Mouse (Mus musculus) cerebellum, postnatal 14 days (tissue): ENCODE results near the gene Eml6.
A peak's percentile ranks its signal among the peaks of the same experiment; 100 is the strongest.
"Not testable (repeated sequence)": the region's sequence is repeated elsewhere in the genome, so short reads cannot be mapped to it uniquely, and the experiment has no call there.

Experiments used
- DNase-seq, 2 experiments: peaks; one replicate each; pipeline ENCODE4 v3.0.0; 2021; ENCODE audit warnings: mixed read lengths in 2 of 2

Gene Eml6

DNA sequence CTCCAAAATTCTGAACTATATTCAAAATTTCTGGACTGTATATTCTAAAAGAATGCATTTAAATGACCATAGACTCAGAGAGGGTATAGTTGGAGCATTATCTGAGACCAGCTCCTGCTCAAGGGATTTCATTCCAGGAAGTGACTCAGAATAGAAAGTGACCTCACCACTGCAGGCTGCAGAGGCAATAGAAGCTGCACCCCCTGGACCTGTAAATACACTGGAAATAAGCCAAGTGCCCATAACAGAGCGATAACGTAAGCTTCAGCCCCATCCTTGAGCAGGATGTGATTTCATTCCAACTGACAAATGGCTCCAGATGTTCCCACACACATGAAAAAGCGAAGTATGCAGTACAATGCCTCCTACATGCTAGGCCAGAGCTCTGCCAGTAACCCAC, 186.1 kb downstream of the Eml6 start:
- DNase-seq = no peak

GRCm38 (mm10) chr11:29837066-29837465, 188.8 kb downstream of the Eml6 start:
- no peak for DNase-seq

GRCm38 (mm10) chr11:29827729-29828128, 198.1 kb downstream of the Eml6 start:
- DNase-seq = no peak

- no peak for DNase-seq
Measured at GRCm38 (mm10) chr11:29826001-29826400, 199.8 kb downstream of the Eml6 start.

- not testable (repeated sequence) for DNase-seq
Measured at GRCm38 (mm10) chr11:29825271-29825718, 200.5 kb downstream of the Eml6 start, which contains the start of gene 4931440F15Rik. Gene 4931440F15Rik, minus strand, starts transcription at chr11:29825668.

DNA sequence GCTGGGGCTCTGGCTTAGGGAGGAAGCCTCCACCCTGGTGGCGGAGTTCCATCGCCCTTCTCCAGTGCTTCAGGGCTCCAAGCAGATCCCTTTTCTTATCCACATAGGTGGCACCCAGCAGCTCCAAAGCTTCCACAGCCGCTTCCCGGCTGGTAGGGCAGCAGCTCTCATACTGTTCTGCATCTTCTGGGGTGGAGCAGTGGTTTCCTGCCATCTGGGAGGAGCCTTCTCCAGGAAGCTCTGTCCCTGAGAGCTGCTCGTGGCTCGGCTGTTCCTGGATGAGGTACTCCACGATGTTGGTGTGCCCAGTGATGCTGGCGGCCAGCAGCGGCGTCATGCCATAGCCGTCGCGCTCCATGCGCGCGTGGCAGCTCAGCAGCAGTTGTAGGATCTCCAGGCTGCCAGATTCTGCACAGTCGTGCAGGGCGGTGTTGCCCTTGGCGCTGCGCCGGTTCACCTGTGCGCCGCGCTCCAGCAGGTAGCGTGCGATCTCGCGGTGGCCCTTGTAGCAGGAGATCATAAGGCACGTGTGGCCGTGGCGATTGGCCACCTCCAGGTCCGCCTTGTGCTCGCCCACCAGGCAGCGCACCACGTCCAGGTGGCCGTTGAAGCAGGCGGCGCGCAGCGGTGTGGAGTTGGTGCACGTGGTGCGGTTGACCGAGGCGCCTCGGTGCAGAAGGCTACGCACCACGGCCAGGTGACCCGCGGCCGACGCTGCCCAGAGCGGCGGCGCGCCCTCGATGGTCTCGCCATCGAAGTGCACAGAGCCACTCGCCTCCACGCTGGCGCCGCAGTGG, 201.2 kb downstream of the Eml6 start:
- peak in 1 of 2 experiments; percentile 32 for DNase-seq

- DNase-seq = no peak
Measured at GRCm38 (mm10) chr11:29823141-29823540, 202.7 kb downstream of the Eml6 start.

- DNase-seq = no peak
Measured at GRCm38 (mm10) chr11:29815670-29816069, 210.2 kb downstream of the Eml6 start.

DNA sequence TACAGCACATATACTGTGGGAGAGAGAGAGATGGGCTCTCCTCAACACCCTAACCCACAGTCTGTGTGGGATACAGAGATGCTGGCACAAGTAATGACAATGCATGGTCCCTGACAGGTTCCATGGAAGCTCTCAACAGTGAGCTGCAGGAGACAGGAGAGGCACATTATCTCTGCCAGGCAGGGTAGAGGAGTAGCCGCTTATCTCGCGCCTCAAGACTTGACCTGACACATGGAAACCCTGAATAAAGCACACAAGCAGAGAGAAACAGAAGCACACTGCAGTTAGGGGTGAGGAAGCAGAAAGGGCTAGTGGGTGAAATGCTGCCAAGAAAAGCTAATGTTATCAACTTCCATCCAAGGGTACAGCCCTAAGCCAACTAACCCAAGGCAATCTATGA, 210.6 kb downstream of the Eml6 start:
- DNase-seq = no peak

GRCm38 (mm10) chr11:29813267-29813666, 212.6 kb downstream of the Eml6 start:
- DNase-seq = no peak

GRCm38 (mm10) chr11:29812475-29812874, 213.4 kb downstream of the Eml6 start:
- DNase-seq = no peak

- DNase-seq = no peak
Measured at GRCm38 (mm10) chr11:29810324-29810723, 215.5 kb downstream of the Eml6 start.

DNA sequence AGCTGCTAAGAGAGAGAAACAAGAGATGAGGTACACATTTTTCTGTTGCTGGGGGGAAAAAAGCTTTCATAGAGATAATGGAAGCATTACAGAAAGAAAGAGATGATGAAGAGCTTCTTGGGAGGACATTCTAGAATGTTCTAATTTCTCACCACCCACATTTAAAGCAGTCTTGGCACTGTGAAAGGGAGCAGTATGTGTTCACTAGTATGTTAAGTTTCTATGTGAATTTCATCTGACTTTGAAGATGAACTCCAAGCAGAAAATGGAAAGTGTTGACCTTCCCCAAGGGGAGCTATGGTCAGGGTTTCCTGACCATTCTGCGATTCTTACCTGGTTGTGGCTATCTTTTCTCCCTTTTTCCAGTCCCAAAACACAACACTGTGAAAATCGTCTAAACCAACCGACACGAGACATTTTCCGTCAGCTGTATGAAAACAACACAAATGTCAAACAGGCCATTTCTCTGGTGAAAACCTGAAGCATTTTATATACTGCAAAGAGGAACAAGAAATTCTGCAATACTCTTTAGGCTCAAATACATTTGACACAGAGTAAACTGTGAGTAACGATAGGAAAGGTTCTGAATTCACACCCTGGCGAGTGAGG, 216.7 kb downstream of the Eml6 start:
- DNase-seq = no peak

- DNase-seq = peak; percentile 46 to 67
Measured at GRCm38 (mm10) chr11:29808173-29808980, 217.5 kb downstream of the Eml6 start.

DNA sequence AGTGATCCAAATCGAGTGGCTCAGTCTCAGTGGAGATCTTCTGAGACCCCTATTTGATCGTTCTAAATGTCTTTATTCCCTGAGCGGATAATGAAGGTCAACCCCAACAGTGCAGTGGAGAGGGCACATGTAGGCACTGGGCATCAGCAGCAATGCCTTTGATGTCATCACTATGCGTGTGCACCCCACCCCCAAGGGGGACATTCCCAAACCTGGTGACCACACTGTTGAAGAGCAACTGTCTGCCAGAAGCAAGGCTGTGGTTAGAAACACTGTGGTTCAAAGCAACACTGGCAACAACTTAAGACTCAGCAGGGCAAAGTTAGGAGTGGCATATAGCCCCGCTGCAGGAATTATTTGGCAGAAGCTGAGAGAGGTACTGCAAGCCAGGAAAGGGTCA, 218.5 kb downstream of the Eml6 start:
- DNase-seq = peak in 1 of 2 experiments; percentile 18

DNA sequence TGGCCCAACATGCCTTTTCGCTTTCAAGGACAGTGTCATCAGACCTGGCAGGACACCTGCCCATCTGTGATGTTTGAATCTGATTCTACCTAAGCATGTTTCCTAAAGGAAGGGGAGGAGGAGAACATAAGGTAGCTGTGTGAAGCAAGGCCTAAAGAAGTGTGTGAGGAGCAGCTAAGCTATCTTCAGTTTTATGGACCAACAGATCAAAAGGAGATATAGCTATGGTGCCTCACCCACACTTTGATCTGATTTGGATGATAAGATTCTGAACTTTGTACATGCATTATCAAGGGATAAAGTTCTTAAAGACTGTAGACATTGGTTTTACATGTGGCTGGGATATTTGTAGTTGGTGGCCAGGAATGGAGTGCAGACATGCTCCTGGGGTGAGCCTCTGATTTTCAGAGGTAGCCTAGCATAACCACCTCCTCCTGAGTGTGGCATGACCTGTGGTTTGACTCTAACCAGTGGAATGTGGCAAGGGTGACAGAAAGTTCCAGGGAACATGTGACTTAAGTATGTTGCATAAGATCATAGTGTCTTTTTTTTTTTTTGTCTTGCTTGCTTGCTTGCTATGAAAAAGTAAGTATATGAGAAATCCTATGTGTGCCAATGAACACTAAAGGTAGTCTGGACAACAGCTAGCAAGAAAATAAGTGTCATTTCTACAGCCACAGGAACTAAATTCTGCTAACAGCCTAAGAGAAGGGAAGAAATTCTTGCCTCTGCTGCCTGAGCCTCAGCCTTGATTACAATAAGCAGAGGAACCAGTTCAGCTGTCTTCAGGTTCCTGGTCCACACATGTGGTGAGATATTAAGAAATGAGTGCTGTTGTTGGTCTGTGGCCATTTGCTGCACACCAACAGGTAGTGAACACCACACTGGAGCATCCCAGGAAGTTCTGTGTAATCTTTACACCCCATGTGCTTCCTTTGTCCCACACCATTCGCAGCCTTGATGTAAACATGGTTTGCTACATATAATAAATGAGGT, 224.1 kb downstream of the Eml6 start:
- no peak for DNase-seq

- no peak for DNase-seq
Measured at GRCm38 (mm10) chr11:29799839-29800238, 226.0 kb downstream of the Eml6 start.

DNA sequence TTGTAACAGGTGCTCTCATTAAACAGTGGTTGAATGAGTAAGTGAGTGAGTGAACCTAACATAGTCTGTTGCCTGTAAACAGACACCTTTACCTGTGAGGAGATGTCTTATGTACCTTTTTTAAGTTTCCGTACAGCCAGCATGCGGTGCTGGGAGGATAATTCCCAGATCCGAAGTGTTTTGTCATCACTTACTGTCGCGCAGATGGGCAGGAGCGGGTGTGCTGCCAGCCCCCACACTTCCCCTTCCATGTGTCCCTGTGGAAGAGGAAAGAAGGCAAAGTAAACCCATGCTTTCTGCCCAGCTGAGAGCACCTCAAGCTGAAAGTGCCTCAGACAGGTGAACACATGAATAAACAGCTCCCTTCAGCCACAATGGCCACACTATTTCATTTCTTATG, 230.7 kb downstream of the Eml6 start:
- no peak for DNase-seq

- no peak for DNase-seq
Measured at GRCm38 (mm10) chr11:29794475-29794874, 231.4 kb downstream of the Eml6 start.

GRCm38 (mm10) chr11:29790796-29791195, 235.0 kb downstream of the Eml6 start:
- DNase-seq = no peak

- DNase-seq = peak; percentile 54 to 60
Measured at GRCm38 (mm10) chr11:29788921-29789638, 236.8 kb downstream of the Eml6 start.
